Mouse (Mus musculus) forelimb bud, embryonic 11.5 days (tissue): ENCODE results near the gene Scn3b.

Experiments
- DNase-seq: peaks from one replicate; pipeline ENCODE4 v3.0.0-alpha.2; 2012; ENCODE audit warnings: low read depth, low spot score

Gene Scn3b

GRCm38 (mm10) chr9:40316865-40317660 is 48.0 kb downstream of the Scn3b start:
- DNase-seq, result no peak

- no peak for DNase-seq
Measured at GRCm38 (mm10) chr9:40317735-40318134, 48.7 kb downstream of the Scn3b start.

GRCm38 (mm10) chr9:40318771-40319170 is 49.8 kb downstream of the Scn3b start:
- DNase-seq, result no peak

GRCm38 (mm10) chr9:40320405-40320804 is 51.4 kb downstream of the Scn3b start:
- DNase-seq, result no peak

GRCm38 (mm10) chr9:40320879-40321667 is 52.1 kb downstream of the Scn3b start:
- peak; percentile 78 for DNase-seq

- no peak for DNase-seq
Measured at GRCm38 (mm10) chr9:40321668-40322003, 52.6 kb downstream of the Scn3b start.

- DNase-seq, result no peak
Measured at GRCm38 (mm10) chr9:40322372-40322771, 53.4 kb downstream of the Scn3b start.

GRCm38 (mm10) chr9:40323171-40323570 is 54.2 kb downstream of the Scn3b start:
- no peak for DNase-seq

GRCm38 (mm10) chr9:40323773-40324172 is 54.8 kb downstream of the Scn3b start:
- no peak for DNase-seq

- DNase-seq, result no peak
Measured at GRCm38 (mm10) chr9:40324232-40324792, 55.3 kb downstream of the Scn3b start.

- DNase-seq, result no peak
Measured at GRCm38 (mm10) chr9:40324826-40325225, 55.8 kb downstream of the Scn3b start.

GRCm38 (mm10) chr9:40326260-40326915 is 57.4 kb downstream of the Scn3b start:
- DNase-seq, result no peak

GRCm38 (mm10) chr9:40330609-40331382 is 61.8 kb downstream of the Scn3b start:
- peak; percentile 84 for DNase-seq

GRCm38 (mm10) chr9:40331411-40332286 is 62.6 kb downstream of the Scn3b start:
- DNase-seq, result no peak

GRCm38 (mm10) chr9:40332326-40332725 is 63.3 kb downstream of the Scn3b start:
- DNase-seq, result no peak

GRCm38 (mm10) chr9:40332731-40333648 is 64.0 kb downstream of the Scn3b start:
- no peak for DNase-seq

GRCm38 (mm10) chr9:40333649-40334396 is 64.8 kb downstream of the Scn3b start:
- DNase-seq, result peak; percentile 70

GRCm38 (mm10) chr9:40334617-40335016 is 65.6 kb downstream of the Scn3b start:
- no peak for DNase-seq
